Mouse (Mus musculus): ENCODE results near the gene Grin2a.

DNA sequence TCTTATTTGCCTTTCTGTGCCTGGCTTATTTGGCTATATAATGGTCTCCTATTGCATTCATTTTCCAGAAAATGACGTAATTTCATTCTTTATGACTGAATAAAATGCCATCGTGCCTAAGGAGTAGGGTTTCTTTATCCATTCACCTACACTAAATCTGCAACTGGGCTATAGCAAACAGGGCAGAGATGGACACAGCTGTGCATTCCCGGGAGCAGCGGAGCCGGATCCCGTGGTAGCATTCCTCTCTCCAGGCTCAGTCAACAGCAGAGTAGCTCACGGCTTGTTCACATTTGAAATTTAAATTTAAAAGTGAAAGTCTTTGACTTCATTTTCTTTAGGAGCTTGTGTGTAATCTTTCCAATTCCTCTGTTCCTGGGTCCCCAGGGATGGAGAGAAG lies 316.6 kb downstream of the Grin2a start:
- TF ChIP-seq CTCF (IDR thresholded peaks at IDR 0.05; ENCODE audit: extremely low read depth, insufficient read length, insufficient replicate concordance, low read depth, low read length) (no peak), POLR2A (IDR thresholded peaks at IDR 0.05; ENCODE audit: low read depth, low read length) (no peak)

All from small intestine, adult 2 months (tissue).